Mouse (Mus musculus): ENCODE data around the gene 1190007I07Rik. TPM values are rescaled to one million over a fixed set of nuclear protein-coding genes. Genes with fewer than 3 reads are reported as not detected.
"Not testable (repeated sequence)": the region's sequence is repeated elsewhere in the genome, so short reads cannot be mapped to it uniquely, and the experiment has no call there.

Gene 1190007I07Rik
- polyA plus RNA-seq, 1 experiment from 2014 or later, result 42.7 TPM

- not testable (repeated sequence) for H3K4me3 ChIP-seq; H3K27ac ChIP-seq; H3K9ac ChIP-seq; ATAC-seq; H3K9me3 ChIP-seq (replicated peaks); H3K27me3 ChIP-seq; H3K4me1 ChIP-seq; H3K36me3 ChIP-seq (ENCODE audit: poor library complexity, severe bottlenecking); H3K4me2 ChIP-seq
- WGBS, result 62% methylated on average over 4 of the region's 4 CpGs
Measured at GRCm38 (mm10) chr10:82594421-82594820, 28.6 kb downstream of the 1190007I07Rik start.

GRCm38 (mm10) chr10:82589673-82590072 lies 33.4 kb downstream of the 1190007I07Rik start:
- H3K9me3 ChIP-seq (replicated peaks); H3K4me3 ChIP-seq; H3K4me2 ChIP-seq; ATAC-seq; H3K9ac ChIP-seq; H3K27me3 ChIP-seq; H3K27ac ChIP-seq; H3K36me3 ChIP-seq (ENCODE audit: poor library complexity, severe bottlenecking); H3K4me1 ChIP-seq: not testable (repeated sequence)
- 87% methylated on average over 9 of the region's 9 CpGs for WGBS

GRCm38 (mm10) chr10:82571091-82571490 lies 51.9 kb downstream of the 1190007I07Rik start:
- H3K27ac ChIP-seq; H3K27me3 ChIP-seq; H3K4me2 ChIP-seq; H3K36me3 ChIP-seq (ENCODE audit: poor library complexity, severe bottlenecking); H3K4me1 ChIP-seq; H3K4me3 ChIP-seq; H3K9ac ChIP-seq; ATAC-seq: not testable (repeated sequence)
- H3K9me3 ChIP-seq (replicated peaks), result peaks cover 15% of the 10 kb centered on the region; the same call in 1 of the 2 replicates
- WGBS, result 97% methylated on average over 11 of the region's 11 CpGs

Other genes starting within 250 kb of the 1190007I07Rik start
- gene Gm1553, start 130.6 kb downstream of the 1190007I07Rik start, polyA plus RNA-seq (2015; fragmentation: Nextera tagmentation; extraction: Ambion mirVana), result not detected in 2 replicates
- 241 and 264 TPM in 2 replicates for gene Tdg, start 6.6 kb upstream of the 1190007I07Rik start, polyA plus RNA-seq (2015; fragmentation: Nextera tagmentation; extraction: Ambion mirVana)
- 1.9 and 2.4 TPM in 2 replicates for gene Glt8d2, start 67.4 kb upstream of the 1190007I07Rik start, polyA plus RNA-seq (2015; fragmentation: Nextera tagmentation; extraction: Ambion mirVana)
- 47.5 and 48.1 TPM in 2 replicates for gene Hcfc2, start 72.9 kb upstream of the 1190007I07Rik start, polyA plus RNA-seq (2015; fragmentation: Nextera tagmentation; extraction: Ambion mirVana)
- gene Nfyb, start 140.9 kb upstream of the 1190007I07Rik start, polyA plus RNA-seq (2015; fragmentation: Nextera tagmentation; extraction: Ambion mirVana), result 65.3 and 68.9 TPM in 2 replicates
- gene Txnrd1, start 210.7 kb upstream of the 1190007I07Rik start, polyA plus RNA-seq (2015; fragmentation: Nextera tagmentation; extraction: Ambion mirVana), result 154 and 158 TPM in 2 replicates
- gene Eid3, start 243.4 kb upstream of the 1190007I07Rik start, polyA plus RNA-seq (2015; fragmentation: Nextera tagmentation; extraction: Ambion mirVana), result 0.46 and 0.62 TPM in 2 replicates

Measured in forebrain, embryonic 13.5 days (tissue).